Mouse (Mus musculus) midbrain, embryonic 12.5 days (tissue): ENCODE results near the gene Zfp346. TPM values are rescaled to one million over a fixed set of nuclear protein-coding genes. Genes with fewer than 3 reads are reported as not detected.

Experiments used
- ATAC-seq: fragments of 200-750 bp; cut with Nextera tagmentation; 2 replicates; pipeline ENCODE4 v1.8.0; 2017; ENCODE audit warnings: low read depth, moderate TSS enrichment, moderate library complexity; ENCODE audit not compliant: low FRiP score
- H3K27ac ChIP-seq: fragments of 300-500 bp; sonication (generic); replicated peaks from 2 replicates; pipeline ENCODE4 v1.5.1; 2016; ENCODE audit warnings: mild to moderate bottlenecking
- H3K27me3 ChIP-seq: fragments of 300-500 bp; sonication (generic); 2 replicates; pipeline ENCODE4 v1.6.1; 2016; ENCODE audit warnings: mild to moderate bottlenecking
- H3K36me3 ChIP-seq: fragments of 300-500 bp; sonication (generic); 2 replicates; pipeline ENCODE4 v1.6.1; 2016
- H3K4me1 ChIP-seq: fragments of 300-500 bp; sonication (generic); 2 replicates; pipeline ENCODE4 v1.6.1; 2016
- H3K4me2 ChIP-seq: fragments of 300-500 bp; sonication (generic); replicated peaks from 2 replicates; pipeline ENCODE4 v1.6.1; 2016; ENCODE audit warnings: mild to moderate bottlenecking, moderate library complexity
- H3K4me3 ChIP-seq: fragments of 300-500 bp; sonication (generic); 2 replicates; pipeline ENCODE4 v1.5.1; 2016; ENCODE audit warnings: mild to moderate bottlenecking
- H3K9ac ChIP-seq: fragments of 300-500 bp; sonication (generic); replicated peaks from 2 replicates; pipeline ENCODE4 v1.6.1; 2016; ENCODE audit warnings: mild to moderate bottlenecking, moderate library complexity
- H3K9me3 ChIP-seq: fragments of 300-500 bp; sonication (generic); 2 replicates; pipeline ENCODE4 v1.6.1; 2016; ENCODE audit warnings: mild to moderate bottlenecking
- WGBS: fragments of 180-500 bp; shearing (Covaris S2); methylation state at CpG from one replicate; pipeline ENCODE4 v1.1.7; 2016; 5-methylcytosine and 5-hydroxymethylcytosine counted together
- polyA plus RNA-seq: library from polyadenylated mRNA; unstranded; fragments of >200 nt; fragmentation: Nextera tagmentation; extraction: Ambion mirVana; gene quantifications from 2 replicates; pipeline ENCODE4 v1.2.1, GENCODE M21; 2016

The Zfp346 gene
- polyA plus RNA-seq, 1 experiment from 2014 or later: 24.1 TPM

- no peak overlapping the region for H3K9ac ChIP-seq
- no peak overlapping the region for H3K27ac ChIP-seq
- H3K4me1 ChIP-seq: no peaks in the 10 kb centered on the region
- WGBS: 67% methylated on average over 4 of the region's 4 CpGs
- H3K36me3 ChIP-seq: no peaks in the 10 kb centered on the region
- H3K9me3 ChIP-seq: no peaks in the 10 kb centered on the region
- no peak overlapping the region for H3K4me3 ChIP-seq
- peak; percentile 16; the same call in 1 of the 2 replicates for ATAC-seq
- no peaks in the 10 kb centered on the region for H3K27me3 ChIP-seq
- no peak overlapping the region for H3K4me2 ChIP-seq
These were observed 72.9 kb downstream of the Zfp346 start for GRCm38 (mm10) chr13:55177903-55178496.

- Histone ChIP-seq H3K9ac (no peak overlapping the region), H3K4me3 (no peak overlapping the region), H3K9me3 (no peaks in the 10 kb centered on the region), H3K4me1 (no peaks in the 10 kb centered on the region), H3K27me3 (no peaks in the 10 kb centered on the region), H3K36me3 (no peaks in the 10 kb centered on the region), H3K4me2 (no peak overlapping the region), H3K27ac (no peak overlapping the region)
- WGBS: 30% methylated on average over 2 of the region's 2 CpGs
- ATAC-seq: peak; percentile 19; the same call in 1 of the 2 replicates
These were observed 73.4 kb downstream of the Zfp346 start for GRCm38 (mm10) chr13:55178556-55178955.

GRCm38 (mm10) chr13:55179591-55179990 lies 74.5 kb downstream of the Zfp346 start:
- Histone ChIP-seq H3K4me3 (no peak overlapping the region), H3K9ac (no peak overlapping the region), H3K27me3 (no peaks in the 10 kb centered on the region), H3K27ac (no peak overlapping the region), H3K4me1 (no peaks in the 10 kb centered on the region), H3K9me3 (no peaks in the 10 kb centered on the region), H3K4me2 (no peak overlapping the region), H3K36me3 (no peaks in the 10 kb centered on the region)
- no peak for ATAC-seq
- 90% methylated on average over 3 of the region's 3 CpGs for WGBS

- ATAC-seq: no peak
- Histone ChIP-seq H3K36me3 (no peaks in the 10 kb centered on the region), H3K4me1 (no peaks in the 10 kb centered on the region), H3K4me2 (peak overlapping the region; percentile 45), H3K9me3 (no peaks in the 10 kb centered on the region), H3K4me3 (no peak overlapping the region), H3K27ac (0 out of 2 replicates have a peak overlapping the region, but pooled peaks have one; percentile 52), H3K27me3 (no peaks in the 10 kb centered on the region), H3K9ac (0 out of 2 replicates have a peak overlapping the region, but pooled peaks have one; percentile 20)
- 58% methylated on average over 2 of the region's 2 CpGs for WGBS
These were observed 76.7 kb downstream of the Zfp346 start for GRCm38 (mm10) chr13:55181786-55182172.

GRCm38 (mm10) chr13:55182173-55182894 lies 77.2 kb downstream of the Zfp346 start:
- peak overlapping the region; percentile 20; the same call in 1 of the 2 replicates for H3K9ac ChIP-seq
- WGBS: 5% methylated on average over 23 of the region's 23 CpGs
- no peak for ATAC-seq

GRCm38 (mm10) chr13:55183382-55183781 lies 78.3 kb downstream of the Zfp346 start:
- H3K36me3 ChIP-seq: no peaks in the 10 kb centered on the region
- 89% methylated on average over 6 of the region's 6 CpGs for WGBS
- H3K9ac ChIP-seq: no peak overlapping the region
- no peaks in the 10 kb centered on the region for H3K27me3 ChIP-seq
- no peaks in the 10 kb centered on the region for H3K9me3 ChIP-seq
- H3K4me2 ChIP-seq: no peak overlapping the region
- H3K27ac ChIP-seq: no peak overlapping the region
- no peaks in the 10 kb centered on the region for H3K4me1 ChIP-seq
- no peak overlapping the region for H3K4me3 ChIP-seq
- no peak for ATAC-seq

More at GRCm38 (mm10) chr13:55182173-55182894, 77.2 kb downstream of the Zfp346 start:
- Histone ChIP-seq H3K4me3 (peak overlapping the region; percentile 23), H3K36me3 (no peaks in the 10 kb centered on the region), H3K27ac (peak overlapping the region; percentile 52; the same call in 1 of the 2 replicates), H3K4me1 (no peaks in the 10 kb centered on the region), H3K4me2 (peak overlapping the region; percentile 45), H3K9me3 (no peaks in the 10 kb centered on the region), H3K27me3 (no peaks in the 10 kb centered on the region)

Other genes with a start within 250 kb of the Zfp346 start
- gene Unc5a, start 155.9 kb upstream of the Zfp346 start, polyA plus RNA-seq: 2.6 and 4.4 TPM in 2 replicates
- 0.75 and 1.3 TPM in 2 replicates for gene Hk3, start 83.9 kb upstream of the Zfp346 start, polyA plus RNA-seq
- gene Uimc1, start 5.0 kb upstream of the Zfp346 start, polyA plus RNA-seq: 21.7 and 23.5 TPM in 2 replicates
- not detected in 2 replicates for gene Gm17617, start 28.2 kb downstream of the Zfp346 start, polyA plus RNA-seq
- 0.37 and 0.70 TPM in 2 replicates for gene Fgfr4, start 47.3 kb downstream of the Zfp346 start, polyA plus RNA-seq
- 81.7 and 83.6 TPM in 2 replicates for gene Nsd1, start 104.5 kb downstream of the Zfp346 start, polyA plus RNA-seq
- 317 and 349 TPM in 2 replicates for gene Prelid1, start 215.2 kb downstream of the Zfp346 start, polyA plus RNA-seq
- 99.6 and 111 TPM in 2 replicates for gene Rab24, start 216.6 kb downstream of the Zfp346 start, polyA plus RNA-seq
- gene Mxd3, start 224.5 kb downstream of the Zfp346 start, polyA plus RNA-seq: 28.7 and 32.1 TPM in 2 replicates